Mouse (Mus musculus): ENCODE measurements around the gene Gm867.

- TF ChIP-seq CTCF (IDR thresholded peaks at IDR 0.05; ENCODE audit: borderline replicate concordance, insufficient read depth, low read depth, low read length) (no peak), POLR2A (IDR thresholded peaks at IDR 0.05; ENCODE audit: borderline replicate concordance, insufficient read depth, low read length) (no peak)
Measured at GRCm38 (mm10) chr10:75945896-75946295, 5.4 kb upstream of the Gm867 start.
